Mouse (Mus musculus) kidney, adult 10 weeks (tissue): ENCODE data around the gene Cdrt4. TPM values are rescaled to one million over a fixed set of nuclear protein-coding genes. Genes with fewer than 3 reads are reported as not detected.

Experiments used
- polyA plus RNA-seq: library from polyadenylated mRNA; stranded (reverse); fragments of 350-450 nt; fragmentation: Illumina TruSeq; extraction: RNeasy Lipid Tissue Mini Kit (QIAGEN cat#74804); gene quantifications from one replicate; pipeline ENCODE4 v1.2.3, GENCODE M21; 2014; ENCODE audit warnings: low read depth, low replicate concordance

Cdrt4 gene
- not detected for polyA plus RNA-seq

GRCm38 (mm10) chr11:62951012-62951411, at the start of gene Cdrt4:
Gene Cdrt4 (plus strand): TSS chr11:62951193.

Other genes with a start within 250 kb of the Cdrt4 start
- 1.7 TPM for gene Zfp287, start 219.3 kb upstream of the Cdrt4 start, polyA plus RNA-seq
- gene Gm10428, start 198.1 kb upstream of the Cdrt4 start, polyA plus RNA-seq, result not detected
- gene Zfp286, start 161.7 kb upstream of the Cdrt4 start, polyA plus RNA-seq, result 1.7 TPM
- 3.8 TPM for gene Trim16, start 131.0 kb upstream of the Cdrt4 start, polyA plus RNA-seq
- gene Fbxw10, start 104.1 kb upstream of the Cdrt4 start, polyA plus RNA-seq, result 0.44 TPM
- 120 TPM for gene Tvp23b, start 71.7 kb upstream of the Cdrt4 start, polyA plus RNA-seq
- not detected for gene Tekt3, start 110.5 kb downstream of the Cdrt4 start, polyA plus RNA-seq
- gene Pmp22, start 177.8 kb downstream of the Cdrt4 start, polyA plus RNA-seq, result 29.8 TPM